Mouse (Mus musculus) limb, embryonic 14.5 days (tissue): ENCODE results near the gene Fbxl4. TPM values are rescaled to one million over a fixed set of nuclear protein-coding genes. Genes with fewer than 3 reads are reported as not detected.
A peak's percentile ranks its signal among the peaks of the same experiment; 100 is the strongest.

Experiments
- ATAC-seq: fragments of 200-750 bp; cut with Nextera tagmentation; 2 replicates; pipeline ENCODE4 v1.8.0; 2017; ENCODE audit warnings: low read depth, moderate number of reproducible peaks, moderate TSS enrichment; ENCODE audit not compliant: low FRiP score
- DNase-seq: peaks from one replicate; pipeline ENCODE4 v3.0.0-alpha.2; 2015; ENCODE audit warnings: low spot score
- H3K27ac ChIP-seq: fragments of 300-500 bp; sonication (generic); replicated peaks from 2 replicates; pipeline ENCODE4 v1.5.1; 2014; ENCODE audit warnings: low read depth, mild to moderate bottlenecking, low read length, moderate library complexity, mixed read lengths
- H3K27me3 ChIP-seq: fragments of 300-500 bp; sonication (generic); 2 replicates; pipeline ENCODE4 v1.6.1; 2014; ENCODE audit warnings: low read length, mixed read lengths; ENCODE audit not compliant: control insufficient read depth, insufficient read depth
- H3K36me3 ChIP-seq: fragments of 300-500 bp; sonication (generic); 2 replicates; pipeline ENCODE4 v1.6.1; 2014; ENCODE audit warnings: mild to moderate bottlenecking, low read length, moderate library complexity, mixed read lengths; ENCODE audit not compliant: control insufficient read depth, insufficient read depth
- H3K4me1 ChIP-seq: fragments of 300-500 bp; sonication (generic); 2 replicates; pipeline ENCODE4 v1.6.1; 2014; ENCODE audit warnings: antibody characterized with exemption, low read length, mixed read lengths; ENCODE audit not compliant: control insufficient read depth, insufficient read depth
- H3K4me2 ChIP-seq: fragments of 300-500 bp; sonication (generic); replicated peaks from 2 replicates; pipeline ENCODE4 v1.6.1; 2014; ENCODE audit warnings: low read depth, mild to moderate bottlenecking, low read length, moderate library complexity; ENCODE audit not compliant: severe bottlenecking
- H3K4me3 ChIP-seq: fragments of 300-500 bp; sonication (generic); replicated peaks from 2 replicates; pipeline ENCODE4 v1.5.1; 2014; ENCODE audit warnings: low read length
- H3K9ac ChIP-seq: fragments of 300-500 bp; sonication (generic); 2 replicates; pipeline ENCODE4 v1.6.1; 2014; ENCODE audit warnings: mild to moderate bottlenecking, low read depth, low read length, moderate library complexity; ENCODE audit not compliant: severe bottlenecking
- H3K9me3 ChIP-seq: fragments of 300-500 bp; sonication (generic); 2 replicates; pipeline ENCODE4 v1.6.1; 2016; ENCODE audit warnings: low read length; ENCODE audit not compliant: control insufficient read depth
- POLR2A ChIP-seq: fragments of 200-500 bp; IDR thresholded peaks from 2 replicates; pipeline ENCODE4 v1.8.0; 2012; ENCODE audit warnings: inconsistent platforms, mild to moderate bottlenecking, moderate library complexity, borderline replicate concordance; ENCODE audit not compliant: insufficient read depth, insufficient read length; ENCODE audit errors: extremely low read depth
- WGBS: fragments of 180-500 bp; shearing (Covaris S2); extraction: QIAGEN DNeasy Blood & Tissue Kit; methylation state at CpG from one replicate; pipeline ENCODE4 v1.1.7; 2014; 5-methylcytosine and 5-hydroxymethylcytosine counted together
- polyA plus RNA-seq, 2 experiments: library from polyadenylated mRNA; depleted of rRNA in 1 of 2; stranded (reverse) in 1 of 2; unstranded in 1 of 2; fragments of >200 nt; fragmentation: Nextera tagmentation in 1 of 2; extraction: Ambion mirVana in 1 of 2; gene quantifications; 2 replicates each; pipeline versions ENCODE4 v1.2.1 to v1.2.3; 2012 to 2014

Gene Fbxl4
- polyA plus RNA-seq, 2 experiments = 14.9 to 18.1 TPM

DNA sequence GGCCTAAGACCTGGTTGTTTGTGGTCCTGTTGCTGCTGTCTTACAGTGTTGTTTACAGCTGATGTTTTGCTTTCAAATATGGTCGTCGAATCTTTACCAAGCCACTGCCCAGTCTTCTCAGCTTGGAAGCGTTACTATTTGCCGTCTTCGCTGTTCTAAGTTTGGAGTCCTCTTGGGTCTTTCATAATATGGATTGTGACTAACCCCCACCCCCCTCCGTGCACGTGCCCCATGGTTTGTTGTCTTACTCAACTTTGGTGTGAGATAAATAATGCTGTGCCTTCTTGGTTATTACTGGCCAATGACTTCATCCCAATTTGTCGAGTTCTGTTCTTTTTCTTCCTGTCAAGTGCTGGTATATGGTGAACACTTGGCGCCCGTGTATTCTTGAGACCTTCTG, 1.1 kb downstream of the Fbxl4 start:
- WGBS = 81% methylated on average over 10 of the region's 10 CpGs
- Histone ChIP-seq H3K4me1 (peaks cover 8% of the 10 kb centered on the region), H3K9ac (no peak overlapping the region; the same call in 1 of the 2 replicates), H3K27ac (no peak overlapping the region), H3K36me3 (no peaks in the 10 kb centered on the region), H3K4me3 (peak overlapping the region; percentile 66; the same call in 1 of the 2 replicates), H3K9me3 (no peaks in the 10 kb centered on the region), H3K27me3 (no peaks in the 10 kb centered on the region), H3K4me2 (peak overlapping the region; percentile 72)
- no peak for ATAC-seq
- no peak for TF ChIP-seq POLR2A
- DNase-seq = no peak

DNA sequence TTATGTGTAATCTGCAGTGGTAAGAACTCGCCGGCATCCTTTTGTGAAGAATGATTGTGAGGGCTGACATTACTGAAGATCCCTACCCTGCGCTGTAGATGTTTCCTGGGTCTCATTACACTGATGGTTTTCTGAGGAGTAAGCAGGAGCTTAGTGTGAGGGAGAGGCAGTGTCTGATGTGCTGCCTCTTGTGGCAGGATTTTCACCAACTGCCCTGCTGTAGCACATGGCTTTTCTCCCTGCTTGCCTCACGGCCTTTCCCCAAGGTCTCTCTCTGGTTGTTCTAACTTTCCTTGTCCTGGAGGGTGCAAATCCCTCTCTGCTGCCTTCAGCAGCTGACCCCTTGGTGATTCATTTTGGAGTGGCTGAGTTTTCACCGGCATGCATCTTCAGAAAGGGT, 10.0 kb downstream of the Fbxl4 start:
- Histone ChIP-seq H3K9ac (no peak overlapping the region), H3K27ac (no peak overlapping the region), H3K9me3 (no peaks in the 10 kb centered on the region), H3K4me1 (no peaks in the 10 kb centered on the region), H3K4me3 (no peak overlapping the region), H3K36me3 (no peaks in the 10 kb centered on the region), H3K27me3 (no peaks in the 10 kb centered on the region), H3K4me2 (no peak overlapping the region)
- ATAC-seq (no peak), DNase-seq (no peak)
- no peak for TF ChIP-seq POLR2A
- 51% methylated on average over 5 of the region's 5 CpGs for WGBS

DNA sequence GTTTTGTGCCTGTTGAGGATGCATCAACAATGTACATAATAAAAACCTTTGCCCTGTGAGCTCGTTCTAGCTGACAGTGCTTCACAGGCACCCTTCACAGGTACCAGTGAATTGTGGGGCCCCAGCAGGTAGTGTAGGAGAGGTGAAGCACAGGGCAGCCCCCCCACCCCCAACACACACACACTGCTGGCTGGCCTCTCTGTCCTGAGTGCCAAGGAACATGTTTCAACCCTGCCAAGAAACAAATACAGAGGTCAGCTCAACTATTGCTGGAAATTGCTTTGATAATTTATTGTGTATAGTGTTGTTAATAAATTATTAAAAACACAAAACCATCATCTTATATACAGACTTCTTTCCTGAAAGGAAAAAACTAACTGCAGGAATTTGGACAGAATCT, 21.2 kb downstream of the Fbxl4 start:
- Histone ChIP-seq H3K4me2 (no peak overlapping the region), H3K36me3 (peaks cover 11% of the 10 kb centered on the region), H3K4me3 (no peak overlapping the region), H3K9me3 (no peaks in the 10 kb centered on the region), H3K4me1 (no peaks in the 10 kb centered on the region), H3K27ac (no peak overlapping the region), H3K27me3 (no peaks in the 10 kb centered on the region), H3K9ac (no peak overlapping the region)
- TF ChIP-seq POLR2A = no peak
- WGBS = 43% methylated on average over 1 of the region's 1 CpGs
- ATAC-seq (no peak), DNase-seq (no peak)

DNA sequence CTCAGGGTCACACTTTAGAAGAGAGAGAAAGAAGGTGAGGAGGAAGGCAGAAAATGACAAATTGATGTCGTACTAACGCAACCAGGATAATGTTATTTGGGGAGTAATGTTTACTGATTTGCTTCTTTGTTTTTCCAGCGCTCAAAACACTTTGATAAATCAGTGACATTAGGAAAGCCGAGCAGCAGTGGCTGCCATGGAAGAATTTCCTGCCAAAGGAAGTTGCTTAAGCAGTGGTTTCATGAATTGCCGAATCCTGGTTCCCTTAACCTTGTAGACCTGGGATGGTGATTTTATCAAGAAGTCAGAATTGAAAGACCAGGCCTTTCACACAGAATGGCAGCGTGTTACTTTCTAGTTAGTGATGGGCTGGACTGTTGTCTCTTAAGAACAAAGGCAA, 23.3 kb downstream of the Fbxl4 start:
- 67% methylated on average over 6 of the region's 6 CpGs for WGBS

DNA sequence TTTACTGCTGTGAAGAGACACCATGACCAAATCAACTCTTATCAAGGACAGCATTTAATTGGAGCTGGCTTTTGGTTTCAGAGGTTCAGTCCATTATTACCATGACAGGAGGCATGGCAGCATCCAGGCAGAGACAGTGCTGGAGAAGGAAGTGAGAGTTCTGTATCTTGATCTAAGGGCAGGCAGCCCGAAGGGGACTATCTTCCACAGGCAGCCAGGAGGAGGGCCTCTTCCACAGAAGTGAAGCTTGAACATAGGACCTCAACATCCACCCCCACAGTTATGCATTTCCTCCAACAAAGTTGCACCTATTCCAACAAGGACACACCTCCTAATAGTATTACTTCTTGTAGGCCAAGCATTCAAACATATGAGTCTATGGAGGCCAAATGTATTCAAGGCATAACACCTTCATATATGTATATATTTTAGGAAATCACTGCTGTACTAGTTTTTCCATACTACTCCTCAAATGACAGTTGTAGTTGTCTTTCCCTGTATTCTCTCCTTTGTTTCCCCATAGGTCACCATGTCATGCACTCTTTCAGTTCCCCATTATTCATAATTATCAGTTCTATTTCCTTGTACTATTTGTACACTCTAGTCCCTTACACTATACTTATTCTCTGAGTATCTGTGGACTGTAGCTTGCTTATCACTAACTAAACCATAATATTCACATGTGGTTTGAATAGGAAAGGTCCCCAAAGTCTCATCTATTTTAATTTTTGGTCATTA, 26.4 kb downstream of the Fbxl4 start:
- Histone ChIP-seq H3K9ac (no peak overlapping the region), H3K27ac (no peak overlapping the region), H3K4me3 (no peak overlapping the region), H3K27me3 (no peaks in the 10 kb centered on the region), H3K36me3 (0 out of 2 replicates have a peak, but pooled peaks cover 2% of the 10 kb centered on the region), H3K9me3 (no peaks in the 10 kb centered on the region), H3K4me2 (no peak overlapping the region), H3K4me1 (no peaks in the 10 kb centered on the region)
- ATAC-seq (no peak), DNase-seq (no peak)
- 86% methylated on average over 1 of the region's 1 CpGs for WGBS
- no peak for TF ChIP-seq POLR2A

More for the DNA sequence above, 23.3 kb downstream of the Fbxl4 start:
- no peak overlapping the region for H3K4me2 ChIP-seq
- no peak overlapping the region for H3K9ac ChIP-seq
- no peak overlapping the region for H3K27ac ChIP-seq
- no peak for TF ChIP-seq POLR2A
- H3K36me3 ChIP-seq = peaks cover 11% of the 10 kb centered on the region
- H3K4me1 ChIP-seq = no peaks in the 10 kb centered on the region
- no peaks in the 10 kb centered on the region for H3K9me3 ChIP-seq
- no peaks in the 10 kb centered on the region for H3K27me3 ChIP-seq
- no peak overlapping the region for H3K4me3 ChIP-seq
- no peak for DNase-seq
- no peak for ATAC-seq
